Mouse (Mus musculus): ENCODE measurements around the gene Tnrc6c.

DNA sequence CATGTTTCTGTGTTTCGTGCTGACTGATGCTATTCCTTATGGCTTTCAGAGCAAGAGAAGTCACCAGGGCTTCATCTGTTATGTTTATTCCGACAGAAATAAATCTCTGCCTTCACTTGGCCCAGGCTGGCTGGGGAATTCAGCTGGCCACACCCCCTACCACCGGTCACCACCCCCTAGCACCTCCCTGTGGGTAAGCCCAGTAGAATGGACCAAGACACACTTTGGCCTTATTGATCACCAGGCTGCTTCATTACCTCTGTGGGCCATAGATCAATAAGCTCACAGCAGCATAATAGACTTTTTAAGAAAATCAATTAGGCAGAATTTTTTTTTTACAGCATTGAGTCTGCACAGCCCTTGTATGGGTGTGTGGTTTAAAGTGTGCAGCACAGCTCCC, 35.9 kb upstream of the Tnrc6c start:
- TF ChIP-seq POLR2A (IDR thresholded peaks at IDR 0.05; ENCODE audit: insufficient read depth, low read depth, low read length) = no peak
- no peak for TF ChIP-seq EP300 (IDR thresholded peaks at IDR 0.05; ENCODE audit: insufficient read depth, low read depth, low read length)
- TF ChIP-seq CTCF (IDR thresholded peaks at IDR 0.05) = no peak

All from heart, adult 2 months (tissue).